Mouse (Mus musculus) CH12.LX (cell line): ENCODE measurements around the gene Galnt6.
A peak's percentile ranks its signal among the peaks of the same experiment; 100 is the strongest.

ENCODE experiments used
- CHD1 ChIP-seq: IDR thresholded peaks from 2 replicates; pipeline ENCODE4 v1.6.1; 2012; ENCODE audit warnings: low read depth, low read length, improper control_type of control experiment, inconsistent platforms
- CHD2 ChIP-seq: IDR thresholded peaks from 2 replicates; pipeline ENCODE4 v1.6.1; 2011; ENCODE audit warnings: low read length, improper control_type of control experiment
- CTCF ChIP-seq, 2 experiments: IDR thresholded peaks in 1 of 2; conservative IDR thresholded peaks in 1 of 2; 2 replicates each; pipeline ENCODE4 v1.5.1; 2011 to 2012; ENCODE audit warnings: low read depth in 2 of 2, low read length in 2 of 2, improper control_type of control experiment in 1 of 2, inconsistent platforms in 1 of 2, mild to moderate bottlenecking in 1 of 2, moderate library complexity in 1 of 2
- ELF1 ChIP-seq: IDR thresholded peaks from 2 replicates; pipeline ENCODE4 v1.6.1; 2014; ENCODE audit warnings: low read depth, mild to moderate bottlenecking, inconsistent platforms, low read length, improper control_type of control experiment
- EP300 ChIP-seq: IDR thresholded peaks from 2 replicates; pipeline ENCODE4 v1.6.1; 2011; ENCODE audit warnings: low read length, improper control_type of control experiment
- HCFC1 ChIP-seq: IDR thresholded peaks from 2 replicates; pipeline ENCODE4 v1.6.1; 2012; ENCODE audit warnings: low read depth, mild to moderate bottlenecking, inconsistent platforms, low read length, improper control_type of control experiment
- JUN ChIP-seq: IDR thresholded peaks from 2 replicates; pipeline ENCODE4 v1.6.1; 2011; ENCODE audit warnings: low read depth, mild to moderate bottlenecking, low read length, improper control_type of control experiment, moderate library complexity; ENCODE audit not compliant: insufficient read depth
- MAZ ChIP-seq: IDR thresholded peaks from 2 replicates; pipeline ENCODE4 v1.6.1; 2012; ENCODE audit warnings: low read depth, mild to moderate bottlenecking, inconsistent platforms, low read length, improper control_type of control experiment, moderate library complexity
- POLR2A ChIP-seq: IDR thresholded peaks from 2 replicates; pipeline ENCODE4 v1.6.1; 2011; ENCODE audit warnings: low read depth, mild to moderate bottlenecking, improper control_type of control experiment, low read length
- SMC3 ChIP-seq: IDR thresholded peaks from 2 replicates; pipeline ENCODE4 v1.6.1; 2011; ENCODE audit warnings: low read depth, low read length, improper control_type of control experiment
- TCF12 ChIP-seq: IDR thresholded peaks from 2 replicates; pipeline ENCODE4 v1.6.1; 2014; ENCODE audit warnings: low read depth, mild to moderate bottlenecking, inconsistent platforms, low read length, improper control_type of control experiment

GRCm38 (mm10) chr15:100721445-100721844 lies 7.7 kb downstream of the Galnt6 start:
- TF ChIP-seq POLR2A (no peak), CTCF (conservative IDR thresholded peaks at IDR 0.05 in 1 of 2, IDR thresholded peaks at IDR 0.05 in 1 of 2; ENCODE audit: low read depth in 2 of 2, low read length in 2 of 2) (peak in 1 of 2 experiments; percentile 74; a peak in 2 of 4 replicates), TCF12 (no peak), HCFC1 (no peak), JUN (no peak), MAZ (no peak), CHD2 (no peak), ELF1 (no peak), SMC3 (peak; percentile 81), EP300 (no peak), CHD1 (no peak)
